Mouse (Mus musculus) mesoderm, embryonic 11.5 days (tissue): Measurements from ENCODE around the gene Sorcs3.

ENCODE experiments used
- DNase-seq: peaks from one replicate; pipeline ENCODE4 v3.0.0-alpha.2; 2012; ENCODE audit warnings: low read depth, low spot score

Sorcs3 gene

DNA sequence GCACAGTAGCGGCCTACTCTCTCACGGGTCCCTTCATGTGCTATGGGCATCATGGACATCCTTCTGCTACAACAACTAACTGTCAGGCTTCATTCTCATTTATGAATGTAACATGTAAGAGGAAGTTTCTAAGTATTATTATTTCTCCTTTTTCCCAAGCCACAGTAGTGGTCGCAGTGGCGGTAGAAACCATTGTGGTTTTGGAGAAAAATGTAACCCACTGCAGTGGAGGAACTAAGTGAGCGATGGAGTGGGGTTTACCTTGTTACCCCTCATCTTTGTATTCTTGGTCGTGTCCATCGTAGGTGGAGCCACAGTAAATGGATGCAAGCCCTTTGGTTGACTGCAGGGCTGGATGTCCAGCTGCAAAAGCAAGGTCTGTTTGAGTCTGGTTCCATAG lies 318.0 kb downstream of the Sorcs3 start:
- DNase-seq: no peak

GRCm38 (mm10) chr19:48524527-48525214 lies 318.8 kb downstream of the Sorcs3 start:
- DNase-seq: peak; percentile 6

GRCm38 (mm10) chr19:48533582-48533981 lies 327.8 kb downstream of the Sorcs3 start:
- no peak for DNase-seq

GRCm38 (mm10) chr19:48544294-48544693 lies 338.5 kb downstream of the Sorcs3 start:
- no peak for DNase-seq

GRCm38 (mm10) chr19:48545421-48546132 lies 339.8 kb downstream of the Sorcs3 start:
- no peak for DNase-seq

DNA sequence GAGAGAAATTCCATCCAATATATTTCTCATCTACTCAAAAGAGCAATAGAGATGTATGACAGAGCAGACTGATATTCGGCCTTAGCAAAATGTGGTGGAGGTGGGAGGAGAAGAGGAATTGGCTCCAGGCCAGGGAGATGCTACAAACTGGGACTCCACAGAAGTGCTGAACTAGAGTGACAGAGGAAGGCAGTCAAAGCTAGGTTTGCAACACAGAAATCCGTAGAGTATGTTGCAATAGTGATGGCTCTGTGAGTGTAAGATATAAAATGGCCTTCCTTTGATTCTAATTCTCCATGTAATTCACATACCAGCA lies 340.3 kb downstream of the Sorcs3 start:
- no peak for DNase-seq

- peak; percentile 5 for DNase-seq
Measured at GRCm38 (mm10) chr19:48548143-48548881, 342.5 kb downstream of the Sorcs3 start.

DNA sequence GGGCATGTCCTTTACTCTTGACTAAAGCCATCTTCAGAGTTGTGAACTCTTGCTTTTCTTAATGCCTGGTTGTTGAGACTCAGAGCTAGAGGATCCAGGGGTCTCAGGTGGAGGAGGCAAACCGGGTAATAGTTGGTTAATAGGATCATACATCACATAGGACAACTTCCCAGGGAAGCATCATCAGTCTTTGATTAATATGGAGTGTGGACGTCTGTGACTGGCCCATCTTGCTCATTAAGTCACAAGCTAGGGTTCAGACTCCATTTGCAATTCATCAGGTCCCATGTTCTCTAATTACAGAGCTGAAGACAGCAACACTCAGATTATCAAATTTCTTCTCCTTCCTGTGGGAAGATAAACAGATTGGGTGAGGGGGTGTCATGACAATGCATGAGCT lies 353.6 kb downstream of the Sorcs3 start:
- peak; percentile 39 for DNase-seq

DNA sequence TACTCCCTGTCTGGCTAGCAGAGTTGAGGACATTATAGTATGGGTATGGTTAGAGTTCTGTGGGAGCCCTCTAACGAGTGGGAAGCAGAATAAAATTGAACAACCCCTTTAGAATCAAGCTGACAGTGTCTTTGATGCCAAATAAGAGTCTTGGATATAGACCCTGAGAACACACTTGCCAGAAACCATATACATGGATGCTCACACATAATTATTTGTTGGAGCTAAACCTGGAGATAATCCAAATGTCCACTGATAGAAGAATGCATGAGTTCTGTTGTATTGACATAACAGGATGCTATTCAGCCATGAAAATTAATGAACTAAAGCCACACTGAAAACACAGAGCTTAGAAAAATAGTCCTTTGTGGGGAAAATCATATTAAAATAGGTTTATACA lies 369.9 kb downstream of the Sorcs3 start:
- DNase-seq: no peak

DNA sequence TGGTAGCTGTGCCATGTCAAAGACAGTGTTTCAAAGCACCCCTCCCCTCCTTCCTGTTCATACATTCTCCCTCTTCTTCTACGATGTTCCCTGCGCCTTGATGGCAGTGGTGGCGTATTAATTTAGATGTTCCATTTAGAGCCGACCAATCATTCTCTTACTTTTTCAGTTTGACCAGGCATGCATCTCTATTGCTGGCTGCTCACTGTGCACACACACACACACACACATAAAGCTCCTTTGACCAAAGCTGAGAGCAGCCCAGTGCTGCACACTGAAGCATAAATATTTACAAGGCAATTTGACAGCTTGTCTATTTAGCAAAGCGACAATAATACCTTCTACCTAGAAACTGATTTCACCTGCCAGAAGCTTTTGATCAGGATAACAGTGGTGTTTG lies 371.3 kb downstream of the Sorcs3 start:
- DNase-seq: no peak

DNA sequence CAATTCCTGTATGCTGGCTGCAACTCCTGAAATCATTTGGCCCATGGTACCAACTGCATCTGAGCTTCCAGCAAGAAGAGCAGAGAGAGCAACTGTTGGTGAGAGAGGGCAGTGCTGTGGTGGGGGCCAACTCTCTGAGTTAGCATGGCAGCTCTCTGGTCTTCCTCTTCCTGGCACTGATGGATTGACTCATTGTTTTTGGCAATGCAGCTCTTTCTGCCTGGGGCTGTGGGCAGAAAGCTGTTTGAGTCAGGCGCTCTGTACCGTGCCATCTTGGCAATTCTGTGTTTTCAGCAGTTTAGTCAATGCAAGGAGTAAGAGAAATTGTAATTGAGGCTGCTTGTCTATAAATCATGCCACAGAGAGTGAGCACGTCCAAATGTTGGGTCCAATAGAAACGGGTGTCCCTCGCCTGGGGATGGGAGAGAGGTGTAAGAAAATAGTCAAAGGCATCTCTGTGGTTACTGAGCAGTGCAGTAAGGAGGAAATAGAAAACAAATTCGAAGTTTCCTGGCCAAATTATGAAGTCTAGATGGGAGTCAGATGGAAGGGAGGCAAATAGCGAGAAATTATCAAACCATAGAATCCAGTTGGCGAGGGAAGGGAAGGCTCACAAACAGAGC lies 379.2 kb downstream of the Sorcs3 start:
- no peak for DNase-seq

- DNase-seq: no peak
Measured at GRCm38 (mm10) chr19:48616951-48617350, 411.1 kb downstream of the Sorcs3 start.

DNA sequence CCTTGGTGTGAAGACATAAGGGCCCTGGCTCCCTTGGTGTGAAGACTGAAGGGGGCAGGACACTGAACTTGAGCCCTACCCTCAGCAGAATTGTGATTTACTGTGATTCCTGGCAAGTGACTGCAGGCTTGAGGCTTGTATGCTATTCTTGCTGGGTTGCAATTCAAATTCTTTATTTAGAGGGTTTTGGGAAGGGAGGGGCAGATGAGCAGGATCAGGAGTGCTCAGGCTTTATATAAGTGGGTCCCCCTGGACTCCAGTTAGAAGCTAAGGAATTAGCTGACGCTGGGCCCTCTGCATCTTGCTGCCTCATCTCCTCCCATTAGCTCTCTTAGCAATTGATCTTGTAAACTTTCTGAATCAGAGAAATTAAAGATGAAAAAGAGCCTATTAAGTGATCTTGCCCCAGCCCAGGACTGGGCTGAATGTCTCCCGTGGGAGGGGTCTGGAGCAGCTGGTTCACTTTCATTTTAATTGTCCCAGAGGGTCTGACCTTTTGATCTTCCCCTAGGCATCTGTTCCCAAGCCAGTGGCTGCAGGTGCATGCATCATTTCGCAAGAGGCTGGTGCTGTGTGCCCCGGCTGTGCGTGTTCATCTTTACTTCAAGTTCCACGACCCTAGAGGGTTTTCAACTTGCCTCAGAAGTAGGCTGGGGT lies 425.0 kb downstream of the Sorcs3 start:
- peak; percentile 67 for DNase-seq

DNA sequence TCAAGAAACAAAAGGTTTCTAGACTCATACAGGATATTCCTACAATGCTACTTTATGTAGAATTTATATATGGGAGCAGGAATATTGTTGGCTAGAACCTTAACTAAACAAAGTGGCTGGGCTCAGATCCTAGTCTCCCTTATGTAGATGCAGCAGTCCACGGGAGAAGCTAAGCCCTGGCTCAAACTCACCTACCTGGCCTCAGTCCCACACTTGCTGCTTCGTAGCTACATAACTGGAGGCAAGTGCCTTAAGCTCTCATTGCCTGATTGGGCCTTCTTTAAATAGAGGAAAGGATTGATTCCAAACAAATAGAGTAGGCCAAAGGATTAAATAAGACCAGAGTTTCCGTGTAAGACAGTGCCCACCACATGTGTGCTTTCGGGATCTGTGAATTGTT lies 436.7 kb downstream of the Sorcs3 start:
- no peak for DNase-seq

DNA sequence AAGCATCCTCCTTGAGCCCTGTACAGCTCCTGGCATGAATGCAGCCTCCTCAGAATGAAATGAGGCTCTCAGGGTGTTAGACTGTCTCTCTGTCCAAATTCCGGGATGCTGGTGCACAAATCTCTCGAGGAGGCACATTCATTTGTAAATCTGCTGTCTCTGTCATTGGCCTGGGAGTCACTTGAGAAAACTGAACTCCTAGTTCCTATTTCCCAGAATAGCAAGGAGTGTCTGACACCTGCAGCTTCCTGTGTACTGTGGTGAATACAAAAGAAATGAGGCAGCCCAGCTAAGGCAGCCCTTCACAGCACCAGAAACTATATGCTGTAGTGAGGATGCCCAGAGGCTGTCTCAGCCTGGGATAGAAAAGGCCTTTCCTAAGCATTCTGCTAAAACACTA lies 444.1 kb downstream of the Sorcs3 start:
- no peak for DNase-seq

GRCm38 (mm10) chr19:48651617-48652016 lies 445.8 kb downstream of the Sorcs3 start:
- DNase-seq: no peak

DNA sequence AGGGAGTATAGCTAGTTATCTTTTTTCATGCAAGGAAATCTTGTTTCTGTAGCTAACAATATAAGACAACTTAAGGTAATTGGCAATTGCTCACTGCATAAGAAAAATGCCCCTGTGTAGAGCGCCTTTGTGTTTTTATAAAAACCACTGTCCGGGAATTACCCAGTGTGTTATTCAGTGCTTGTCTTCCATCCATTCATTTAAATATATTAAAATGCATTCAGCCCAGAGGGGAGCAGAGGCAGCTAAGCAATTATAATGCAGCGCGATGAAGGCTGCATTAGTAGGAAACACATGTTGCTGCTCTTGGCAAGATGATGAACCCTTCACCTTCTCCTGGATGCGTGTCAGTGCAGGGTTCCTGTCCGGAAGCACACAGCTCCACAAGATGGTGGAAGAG lies 454.4 kb downstream of the Sorcs3 start:
- DNase-seq: peak; percentile 6

- DNase-seq: no peak
Measured at GRCm38 (mm10) chr19:48679896-48680295, 474.1 kb downstream of the Sorcs3 start.

DNA sequence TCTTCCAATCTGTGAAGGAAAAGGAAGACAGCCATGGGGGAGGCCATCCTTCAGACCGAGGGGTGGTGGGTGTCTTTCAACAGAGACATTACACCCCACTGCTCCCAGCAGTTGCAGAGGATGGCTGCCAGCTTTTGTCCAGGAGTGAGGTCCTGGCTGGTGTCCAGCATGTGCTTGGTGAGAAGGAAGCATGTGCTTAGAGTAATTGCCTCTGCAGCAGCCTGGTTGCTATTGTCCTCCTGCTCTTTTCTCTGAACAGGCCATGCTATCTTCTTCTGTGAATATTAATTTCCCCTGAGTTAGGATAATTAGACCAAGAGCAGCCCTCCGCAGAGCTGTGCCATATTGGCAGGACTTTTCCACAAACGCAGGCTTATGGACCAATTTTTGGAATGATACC lies 476.7 kb downstream of the Sorcs3 start:
- DNase-seq: no peak

DNA sequence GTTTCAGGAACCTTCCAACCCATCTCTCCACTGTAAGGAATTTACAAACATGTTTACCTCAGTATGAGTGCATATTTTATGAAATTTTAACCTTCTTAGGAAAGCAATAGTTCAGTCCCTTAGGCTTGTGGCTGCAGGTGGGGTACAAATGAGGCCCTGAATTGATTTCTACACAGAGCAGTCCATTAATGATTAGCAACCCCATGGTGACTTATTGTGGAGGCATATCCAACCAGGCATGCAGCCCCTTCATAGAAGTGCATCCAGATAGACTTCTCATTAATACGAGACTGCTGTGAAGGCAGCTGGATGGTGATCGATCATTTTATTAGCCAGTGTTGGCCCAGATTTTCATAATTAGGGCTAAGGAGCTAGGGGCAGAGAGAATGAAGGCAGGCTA lies 480.5 kb downstream of the Sorcs3 start:
- no peak for DNase-seq

- peak; percentile 12 for DNase-seq
Measured at GRCm38 (mm10) chr19:48700111-48700658, 494.4 kb downstream of the Sorcs3 start.

DNA sequence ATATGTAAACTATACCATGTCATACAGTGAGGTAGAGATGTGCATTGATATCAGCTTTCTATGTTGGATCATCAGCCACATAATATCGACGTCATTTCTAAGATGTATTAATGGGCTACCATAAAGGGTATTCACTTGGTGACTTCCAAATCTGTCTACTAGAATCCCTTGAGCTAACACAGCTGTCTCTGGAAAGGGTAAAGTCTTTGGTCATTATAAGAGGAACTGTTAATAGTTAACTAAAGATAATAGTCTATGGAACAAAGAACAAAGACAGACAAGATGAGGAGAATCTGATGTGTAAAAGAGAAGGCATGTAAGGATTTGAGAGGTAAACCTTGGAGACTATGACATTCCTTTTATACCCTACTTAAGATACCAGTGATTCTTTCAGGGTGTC lies 497.9 kb downstream of the Sorcs3 start:
- no peak for DNase-seq
